Mouse (Mus musculus) layer of hippocampus, adult 18-20 months (tissue): ENCODE data around the gene Vmn1r122. TPM values are rescaled to one million over a fixed set of nuclear protein-coding genes. Genes with fewer than 3 reads are reported as not detected.
"Not testable (repeated sequence)": the region's sequence is repeated elsewhere in the genome, so short reads cannot be mapped to it uniquely, and the experiment has no call there.

Experiments
- DNase-seq, 2 experiments: peaks; one replicate each; pipeline ENCODE4 v3.0.0; 2022; ENCODE audit warnings: low spot score in 2 of 2
- long read RNA-seq: library from polyadenylated mRNA; stranded (forward); transcript quantifications from one replicate; pipeline ENCODE4 v2.0.0, GENCODE M21; 2021
- total RNA-seq, 2 experiments: library from RNA; stranded (reverse); gene quantifications; 2 replicates each; pipeline ENCODE4 v1.2.3; 2021

Vmn1r122 gene
- total RNA-seq: not detected
- long read RNA-seq: 0 reads

GRCm38 (mm10) chr7:21134028-21134427 is at the start of gene Vmn1r122:
Gene Vmn1r122, minus strand, starts transcription at chr7:21134128.
- not testable (repeated sequence) for DNase-seq

- not testable (repeated sequence) for DNase-seq
Observed at GRCm38 (mm10) chr7:21161885-21162284, 28.0 kb upstream of the Vmn1r122 start, which contains the start of gene Vmn1r123. Gene Vmn1r123, plus strand, starts transcription at chr7:21162185.

GRCm38 (mm10) chr7:21098413-21098812 is 35.5 kb downstream of the Vmn1r122 start, which contains the start of gene Vmn1r121:
Gene Vmn1r121, minus strand, starts transcription at chr7:21098513.
- not testable (repeated sequence) for DNase-seq

Other genes with a start within 250 kb of the Vmn1r122 start
- not detected for gene Vmn1r118, start 221.8 kb downstream of the Vmn1r122 start, total RNA-seq
- not detected for gene Vmn1r119, start 121.7 kb downstream of the Vmn1r122 start, total RNA-seq
- gene Vmn1r120, start 80.3 kb downstream of the Vmn1r122 start, total RNA-seq: not detected
- not detected for gene Vmn1r121, start 35.6 kb downstream of the Vmn1r122 start, total RNA-seq
- not detected for gene Vmn1r123, start 28.1 kb upstream of the Vmn1r122 start, total RNA-seq
- not detected for gene Gm5157, start 56.3 kb upstream of the Vmn1r122 start, total RNA-seq
- not detected for gene Vmn1r124, start 126.5 kb upstream of the Vmn1r122 start, total RNA-seq
- not detected for gene Vmn1r125, start 138.1 kb upstream of the Vmn1r122 start, total RNA-seq
- not detected for gene Vmn1r126, start 167.3 kb upstream of the Vmn1r122 start, total RNA-seq
- not detected for gene Vmn1r127, start 185.7 kb upstream of the Vmn1r122 start, total RNA-seq
- not detected for gene Vmn1r128, start 215.2 kb upstream of the Vmn1r122 start, total RNA-seq
- gene Vmn1r129, start 227.2 kb upstream of the Vmn1r122 start, total RNA-seq: not detected